Mouse (Mus musculus) limb, embryonic 15.5 days (tissue): ENCODE data around the gene Tex101. TPM values are rescaled to one million over a fixed set of nuclear protein-coding genes. Genes with fewer than 3 reads are reported as not detected.

Experiments
- ATAC-seq: fragments of 200-750 bp; cut with Nextera tagmentation; 2 replicates; pipeline ENCODE4 v1.8.0; 2017; ENCODE audit warnings: low read depth, moderate TSS enrichment; ENCODE audit not compliant: insufficient number of reproducible peaks, low FRiP score, low TSS enrichment
- H3K27ac ChIP-seq: fragments of 300-500 bp; sonication (generic); 2 replicates; pipeline ENCODE4 v1.5.1; 2015; ENCODE audit warnings: moderate library complexity, mild to moderate bottlenecking, inconsistent platforms
- H3K27me3 ChIP-seq: fragments of 300-500 bp; sonication (generic); 2 replicates; pipeline ENCODE4 v1.6.1; 2015; ENCODE audit warnings: inconsistent platforms
- H3K36me3 ChIP-seq: fragments of 300-500 bp; sonication (generic); 2 replicates; pipeline ENCODE4 v1.6.1; 2015; ENCODE audit warnings: inconsistent platforms
- H3K4me1 ChIP-seq: fragments of 300-500 bp; sonication (generic); 2 replicates; pipeline ENCODE4 v1.6.1; 2015; ENCODE audit warnings: inconsistent platforms
- H3K4me2 ChIP-seq: fragments of 300-500 bp; sonication (generic); 2 replicates; pipeline ENCODE4 v1.6.1; 2015; ENCODE audit warnings: mild to moderate bottlenecking, inconsistent platforms
- H3K4me3 ChIP-seq: fragments of 300-500 bp; sonication (generic); 2 replicates; pipeline ENCODE4 v1.5.1; 2015; ENCODE audit warnings: mild to moderate bottlenecking, inconsistent platforms
- H3K9ac ChIP-seq: fragments of 300-500 bp; sonication (generic); 2 replicates; pipeline ENCODE4 v1.6.1; 2015; ENCODE audit warnings: inconsistent platforms
- H3K9me3 ChIP-seq: fragments of 300-500 bp; sonication (generic); 2 replicates; pipeline ENCODE4 v1.6.1; 2016; ENCODE audit warnings: inconsistent platforms
- WGBS: fragments of 180-500 bp; shearing (Covaris S2); methylation state at CpG from one replicate; pipeline ENCODE4 v1.1.7; 2015; 5-methylcytosine and 5-hydroxymethylcytosine counted together
- polyA plus RNA-seq: library from polyadenylated mRNA; unstranded; fragments of >200 nt; fragmentation: Nextera tagmentation; extraction: Ambion mirVana; gene quantifications from 2 replicates; pipeline ENCODE4 v1.2.1, GENCODE M21; 2015

Tex101 gene
- polyA plus RNA-seq, 1 experiment from 2014 or later: not detected

- 0 out of 2 replicates have a peak, but pooled peaks cover 4% of the 10 kb centered on the region for H3K4me1 ChIP-seq
- ATAC-seq: no peak
- no peak overlapping the region for H3K4me3 ChIP-seq
- no peak overlapping the region for H3K27ac ChIP-seq
- no peaks in the 10 kb centered on the region for H3K9me3 ChIP-seq
- no peaks in the 10 kb centered on the region for H3K27me3 ChIP-seq
- WGBS: 61% methylated on average over 17 of the region's 17 CpGs
- H3K4me2 ChIP-seq: no peak overlapping the region
- no peak overlapping the region for H3K9ac ChIP-seq
- H3K36me3 ChIP-seq: no peaks in the 10 kb centered on the region
Observed at GRCm38 (mm10) chr7:24661118-24661904, 15.2 kb downstream of the Tex101 start.

GRCm38 (mm10) chr7:24659737-24660357 is 16.6 kb downstream of the Tex101 start:
- Histone ChIP-seq H3K4me2 (no peak overlapping the region), H3K36me3 (no peaks in the 10 kb centered on the region), H3K9ac (no peak overlapping the region), H3K9me3 (no peaks in the 10 kb centered on the region), H3K27ac (no peak overlapping the region), H3K4me1 (0 out of 2 replicates have a peak, but pooled peaks cover 4% of the 10 kb centered on the region), H3K4me3 (no peak overlapping the region), H3K27me3 (no peaks in the 10 kb centered on the region)
- ATAC-seq: no peak
- 46% methylated on average over 12 of the region's 12 CpGs for WGBS

GRCm38 (mm10) chr7:24653681-24654080 is 22.8 kb downstream of the Tex101 start:
- H3K9ac ChIP-seq: no peak overlapping the region
- H3K4me3 ChIP-seq: no peak overlapping the region
- WGBS: 19% methylated on average over 7 of the region's 7 CpGs
- H3K9me3 ChIP-seq: no peaks in the 10 kb centered on the region
- no peak overlapping the region for H3K27ac ChIP-seq
- H3K27me3 ChIP-seq: no peaks in the 10 kb centered on the region
- ATAC-seq: no peak
- H3K4me2 ChIP-seq: no peak overlapping the region
- H3K36me3 ChIP-seq: no peaks in the 10 kb centered on the region
- H3K4me1 ChIP-seq: no peaks in the 10 kb centered on the region

- H3K27me3 ChIP-seq: 0 out of 2 replicates have a peak, but pooled peaks cover 7% of the 10 kb centered on the region
- no peaks in the 10 kb centered on the region for H3K36me3 ChIP-seq
- H3K4me3 ChIP-seq: no peak overlapping the region
- H3K4me1 ChIP-seq: no peaks in the 10 kb centered on the region
- H3K4me2 ChIP-seq: no peak overlapping the region
- peak overlapping the region; percentile 59; the same call in 1 of the 2 replicates for H3K27ac ChIP-seq
- ATAC-seq: no peak
- H3K9me3 ChIP-seq: no peaks in the 10 kb centered on the region
- H3K9ac ChIP-seq: no peak overlapping the region
- WGBS: 74% methylated on average over 7 of the region's 7 CpGs
Observed at GRCm38 (mm10) chr7:24646486-24646885, 30.0 kb downstream of the Tex101 start.

- no peak for ATAC-seq
- no peak overlapping the region for H3K4me2 ChIP-seq
- H3K4me3 ChIP-seq: no peak overlapping the region
- 65% methylated on average over 7 of the region's 7 CpGs for WGBS
- no peak overlapping the region for H3K9ac ChIP-seq
- peaks cover 15% of the 10 kb centered on the region for H3K27me3 ChIP-seq
- no peaks in the 10 kb centered on the region for H3K4me1 ChIP-seq
- no peaks in the 10 kb centered on the region for H3K36me3 ChIP-seq
- H3K27ac ChIP-seq: no peak overlapping the region
- H3K9me3 ChIP-seq: no peaks in the 10 kb centered on the region
Observed at GRCm38 (mm10) chr7:24644996-24645395, 31.5 kb downstream of the Tex101 start.

- Histone ChIP-seq H3K9me3 (no peaks in the 10 kb centered on the region), H3K27me3 (peaks cover 20% of the 10 kb centered on the region), H3K4me1 (no peaks in the 10 kb centered on the region), H3K27ac (no peak overlapping the region), H3K36me3 (no peaks in the 10 kb centered on the region), H3K4me3 (no peak overlapping the region), H3K4me2 (no peak overlapping the region), H3K9ac (no peak overlapping the region)
- WGBS: 78% methylated on average over 6 of the region's 6 CpGs
- no peak for ATAC-seq
Observed at GRCm38 (mm10) chr7:24644492-24644891, 32.0 kb downstream of the Tex101 start.

GRCm38 (mm10) chr7:24642491-24642890 is 34.0 kb downstream of the Tex101 start:
- H3K9me3 ChIP-seq: no peaks in the 10 kb centered on the region

GRCm38 (mm10) chr7:24640450-24640849 is 36.0 kb downstream of the Tex101 start:
- H3K27ac ChIP-seq: no peak overlapping the region
- H3K4me1 ChIP-seq: peaks cover 17% of the 10 kb centered on the region
- ATAC-seq: no peak
- H3K9me3 ChIP-seq: no peaks in the 10 kb centered on the region
- H3K9ac ChIP-seq: no peak overlapping the region
- H3K27me3 ChIP-seq: peaks cover 60% of the 10 kb centered on the region
- no peak overlapping the region for H3K4me3 ChIP-seq
- H3K4me2 ChIP-seq: no peak overlapping the region
- no peaks in the 10 kb centered on the region for H3K36me3 ChIP-seq
- WGBS: 61% methylated on average over 13 of the region's 13 CpGs

More at GRCm38 (mm10) chr7:24642491-24642890, 34.0 kb downstream of the Tex101 start:
- H3K27me3 ChIP-seq: peaks cover 40% of the 10 kb centered on the region
- H3K4me2 ChIP-seq: no peak overlapping the region
- 6% methylated on average over 9 of the region's 9 CpGs for WGBS
- no peak overlapping the region for H3K4me3 ChIP-seq
- H3K4me1 ChIP-seq: peaks cover 14% of the 10 kb centered on the region
- no peak overlapping the region for H3K9ac ChIP-seq
- no peaks in the 10 kb centered on the region for H3K36me3 ChIP-seq
- H3K27ac ChIP-seq: no peak overlapping the region
- ATAC-seq: no peak

- H3K27ac ChIP-seq: peak overlapping the region; percentile 29; the same call in 1 of the 2 replicates
- peak overlapping the region; percentile 40 for H3K4me3 ChIP-seq
- ATAC-seq: no peak
- WGBS: 3% methylated on average over 35 of the region's 35 CpGs
- peaks cover 60% of the 10 kb centered on the region for H3K27me3 ChIP-seq
- H3K4me2 ChIP-seq: peak overlapping the region; percentile 70
- H3K4me1 ChIP-seq: peaks cover 17% of the 10 kb centered on the region
- peak overlapping the region; percentile 33; the same call in 1 of the 2 replicates for H3K9ac ChIP-seq
- no peaks in the 10 kb centered on the region for H3K9me3 ChIP-seq
- no peaks in the 10 kb centered on the region for H3K36me3 ChIP-seq
Observed at GRCm38 (mm10) chr7:24638026-24638856, 38.2 kb downstream of the Tex101 start.

- 2% methylated on average over 18 of the region's 18 CpGs for WGBS
- Histone ChIP-seq H3K4me3 (peak overlapping the region; percentile 40), H3K9me3 (no peaks in the 10 kb centered on the region), H3K36me3 (no peaks in the 10 kb centered on the region), H3K27me3 (peaks cover 54% of the 10 kb centered on the region), H3K4me2 (peak overlapping the region; percentile 70; the same call in 1 of the 2 replicates), H3K4me1 (peaks cover 17% of the 10 kb centered on the region), H3K9ac (no peak overlapping the region), H3K27ac (no peak overlapping the region)
- no peak for ATAC-seq
Observed at GRCm38 (mm10) chr7:24637046-24637445, 39.4 kb downstream of the Tex101 start.

- H3K36me3 ChIP-seq: no peaks in the 10 kb centered on the region
- H3K4me1 ChIP-seq: peaks cover 17% of the 10 kb centered on the region
- H3K9ac ChIP-seq: no peak within 1 kb of the TSS
- H3K27ac ChIP-seq: no peak within 1 kb of the TSS; the same call in 1 of the 2 replicates
- 21% methylated on average over 15 of the region's 15 CpGs for WGBS
- peak within 1 kb of the TSS; percentile 70; the same call in 1 of the 2 replicates for H3K4me2 ChIP-seq
- H3K9me3 ChIP-seq: no peaks in the 10 kb centered on the region
- peak within 1 kb of the TSS; percentile 40 for H3K4me3 ChIP-seq
- ATAC-seq: no peak
- H3K27me3 ChIP-seq: peaks cover 54% of the 10 kb centered on the region
Observed at GRCm38 (mm10) chr7:24636264-24636663, 40.2 kb downstream of the Tex101 start, which contains the start of gene Lypd3. TSS of gene Lypd3 (plus strand) at chr7:24636550.
